ENCODE assay signal across 9 mouse cellular contexts in genomic region chr10:125968191-125969132, GRCm38 (mm10). TPM values are rescaled to one million over a fixed set of nuclear protein-coding genes. Genes with fewer than 3 reads are reported as not detected.
DNase-seq lines count a peak whose midpoint lies in the region; ATAC-seq and TF ChIP-seq lines count a peak whose summit lies in the region.
"Had no signal": no experiment of that assay in that cellular context is flagged by ENCODE, and none has a peak within 500 bp of the region (broad histone marks: within the 10 kb centered on the region; RNA-seq: fewer than 3 reads in every experiment).

No protein-coding gene starts in this region.

- TF ChIP-seq CTCF in hindbrain, postnatal 0 days (IDR thresholded peaks at IDR 0.05; ENCODE audit: low read depth) = no peak

- no peak for DNase-seq in heart, adult 9 months (ENCODE audit: low spot score in 2 of 2)
- DNase-seq in embryo, embryonic 9.5 days (ENCODE audit: extremely low spot score) = peak; percentile 76
- peak; percentile 32 for DNase-seq in hindbrain, postnatal 0 days (ENCODE audit: low spot score)
- DNase-seq in spleen, postnatal 4 days (ENCODE audit: low spot score in 2 of 2) = no peak
- no peak for DNase-seq in ovary, adult 18-20 months (ENCODE audit: low spot score)
- DNase-seq in thymus, postnatal 0 days (ENCODE audit: low spot score) = no peak

- no peak for ATAC-seq in heart, embryonic 14.5 days (ENCODE audit: insufficient number of reproducible peaks, insufficient read depth, low FRiP score, low read depth)
- ATAC-seq in hindbrain, postnatal 0 days = peak; percentile 39; the same call in 1 of the 2 replicates
- ATAC-seq in midbrain, embryonic 16.5 days = no peak

- peaks cover 2 to 7% of the 10 kb centered on the region in 2 experiments; a peak in 2 of 4 replicates for H3K4me1 ChIP-seq in heart, embryonic 14.5 days (ENCODE audit: control insufficient read depth in 2 of 2, insufficient read depth in 2 of 2, low read length in 2 of 2)
- H3K4me1 ChIP-seq in hindbrain, postnatal 0 days (ENCODE audit: insufficient read depth, low read length) = no peaks in the 10 kb centered on the region
- H3K4me1 ChIP-seq in midbrain, embryonic 16.5 days (ENCODE audit: control insufficient read depth, insufficient read depth, low read length) = peaks cover 26% of the 10 kb centered on the region

- 23% methylated on average over 16 of the region's 16 CpGs for WGBS in heart, embryonic 14.5 days
- 6% methylated on average over 16 of the region's 16 CpGs for WGBS in hindbrain, postnatal 0 days
- WGBS in midbrain, embryonic 16.5 days = 7% methylated on average over 16 of the region's 16 CpGs

- no peak overlapping the region for H3K4me3 ChIP-seq in heart, embryonic 14.5 days (ENCODE audit: control insufficient read depth in 1 of 2, insufficient read depth in 1 of 2, low read depth in 1 of 2, low read length in 2 of 2)
- H3K4me3 ChIP-seq in hindbrain, postnatal 0 days (ENCODE audit: low read length) = peak overlapping the region; percentile 85
- peak overlapping the region; percentile 80 for H3K4me3 ChIP-seq in midbrain, embryonic 16.5 days (ENCODE audit: low read depth, low read length)

- peak overlapping the region; percentile 1; the same call in 1 of the 2 replicates for H3K4me2 ChIP-seq in heart, embryonic 14.5 days (ENCODE audit: low read length)
- H3K4me2 ChIP-seq in hindbrain, postnatal 0 days (ENCODE audit: low read depth, low read length) = peak overlapping the region; percentile 95
- peak overlapping the region; percentile 98 for H3K4me2 ChIP-seq in midbrain, embryonic 16.5 days (ENCODE audit: low read length)

- peaks cover 24% of the 10 kb centered on the region for H3K27me3 ChIP-seq in heart, embryonic 14.5 days (ENCODE audit: control insufficient read depth, insufficient read depth, low read length)
- no peaks in the 10 kb centered on the region for H3K27me3 ChIP-seq in hindbrain, postnatal 0 days (ENCODE audit: insufficient read depth, low read length)
- H3K27me3 ChIP-seq in midbrain, embryonic 16.5 days (ENCODE audit: control insufficient read depth, insufficient read depth, low read depth, low read length) = peaks cover 3% of the 10 kb centered on the region; the same call in 1 of the 2 replicates
- H3K27me3 ChIP-seq: CH12.LX had no signal

- no peak overlapping the region for H3K27ac ChIP-seq in heart, embryonic 14.5 days (replicated peaks in 1 of 2; ENCODE audit: control insufficient read depth in 1 of 2, insufficient read depth in 1 of 2, low read depth in 2 of 2, low read length in 2 of 2)
- peak overlapping the region; percentile 72 for H3K27ac ChIP-seq in hindbrain, postnatal 0 days
- peak overlapping the region; percentile 9 for H3K27ac ChIP-seq in midbrain, embryonic 16.5 days (ENCODE audit: low read length)

- H3K9me3 ChIP-seq in heart, embryonic 14.5 days (ENCODE audit: control insufficient read depth, low read length) = no peaks in the 10 kb centered on the region
- H3K9me3 ChIP-seq in hindbrain, postnatal 0 days (ENCODE audit: low read length) = no peaks in the 10 kb centered on the region
- no peaks in the 10 kb centered on the region for H3K9me3 ChIP-seq in midbrain, embryonic 16.5 days (replicated peaks; ENCODE audit: control insufficient read depth, low read length, poor library complexity, severe bottlenecking)

- no peak overlapping the region for H3K9ac ChIP-seq in heart, embryonic 14.5 days (ENCODE audit: low read length)
- peak overlapping the region; percentile 65; the same call in 1 of the 2 replicates for H3K9ac ChIP-seq in hindbrain, postnatal 0 days (replicated peaks; ENCODE audit: low read length)
- peak overlapping the region; percentile 33; the same call in 1 of the 2 replicates for H3K9ac ChIP-seq in midbrain, embryonic 16.5 days (ENCODE audit: low read depth, low read length)

- no peaks in the 10 kb centered on the region for H3K36me3 ChIP-seq in heart, embryonic 14.5 days (ENCODE audit: control insufficient read depth, insufficient read depth, low read length)
- H3K36me3 ChIP-seq in hindbrain, postnatal 0 days (ENCODE audit: insufficient read depth, low read length) = no peaks in the 10 kb centered on the region
- no peaks in the 10 kb centered on the region for H3K36me3 ChIP-seq in midbrain, embryonic 16.5 days (ENCODE audit: control insufficient read depth, insufficient read depth, low read length)

RNA-seq across cellular contexts. Expression of gene Lrig3, which starts 2.5 kb away (rescaled TPM):
- 0.85 and 1.7 TPM in 2 replicates for polyA plus RNA-seq in heart, embryonic 14.5 days (2014; fragmentation: Nextera tagmentation; extraction: Ambion mirVana)
- total RNA-seq in hindbrain, postnatal 0 days (2014; rRNA removed) = 12.7 and 16.3 TPM in 2 replicates
- polyA plus RNA-seq in hindbrain, postnatal 0 days (2015; fragmentation: Nextera tagmentation; extraction: Ambion mirVana) = 3.7 and 4.8 TPM in 2 replicates
- 2.7 and 2.9 TPM in 2 replicates for polyA plus RNA-seq in midbrain, embryonic 16.5 days (2015; fragmentation: Nextera tagmentation; extraction: Ambion mirVana)
- 1.7 and 1.9 TPM in 2 replicates for polyA plus RNA-seq in thymus, postnatal 0 days (2015; fragmentation: Nextera tagmentation; extraction: Ambion mirVana)
- total RNA-seq: CH12.LX had no signal

Comparison
In these comparisons a context has a peak if more than half of its experiments do, and no peak if none do; other contexts are left out.
1. H3K27ac ChIP-seq: peak in hindbrain, postnatal 0 days (single experiment) and midbrain, embryonic 16.5 days (single experiment); none in heart, embryonic 14.5 days (0 of 2).
2. H3K4me2 ChIP-seq: peak in every context shown above with its lines; median percentile 98 in midbrain, embryonic 16.5 days; 95 in hindbrain, postnatal 0 days; 1 in heart, embryonic 14.5 days.
3. H3K4me3 ChIP-seq: peak in hindbrain, postnatal 0 days (single experiment) and midbrain, embryonic 16.5 days (single experiment); none in heart, embryonic 14.5 days (0 of 2).
4. DNase-seq: peak in embryo, embryonic 9.5 days (single experiment) and hindbrain, postnatal 0 days (single experiment); none in heart, adult 9 months (0 of 2), spleen, postnatal 4 days (0 of 2), ovary, adult 18-20 months (single experiment) and thymus, postnatal 0 days (single experiment).